Mouse (Mus musculus): ENCODE results near the gene Mb21d2. TPM values are rescaled to one million over a fixed set of nuclear protein-coding genes. Genes with fewer than 3 reads are reported as not detected.

Mb21d2 gene
- total and polyA plus RNA-seq, 3 experiments: not detected

DNA sequence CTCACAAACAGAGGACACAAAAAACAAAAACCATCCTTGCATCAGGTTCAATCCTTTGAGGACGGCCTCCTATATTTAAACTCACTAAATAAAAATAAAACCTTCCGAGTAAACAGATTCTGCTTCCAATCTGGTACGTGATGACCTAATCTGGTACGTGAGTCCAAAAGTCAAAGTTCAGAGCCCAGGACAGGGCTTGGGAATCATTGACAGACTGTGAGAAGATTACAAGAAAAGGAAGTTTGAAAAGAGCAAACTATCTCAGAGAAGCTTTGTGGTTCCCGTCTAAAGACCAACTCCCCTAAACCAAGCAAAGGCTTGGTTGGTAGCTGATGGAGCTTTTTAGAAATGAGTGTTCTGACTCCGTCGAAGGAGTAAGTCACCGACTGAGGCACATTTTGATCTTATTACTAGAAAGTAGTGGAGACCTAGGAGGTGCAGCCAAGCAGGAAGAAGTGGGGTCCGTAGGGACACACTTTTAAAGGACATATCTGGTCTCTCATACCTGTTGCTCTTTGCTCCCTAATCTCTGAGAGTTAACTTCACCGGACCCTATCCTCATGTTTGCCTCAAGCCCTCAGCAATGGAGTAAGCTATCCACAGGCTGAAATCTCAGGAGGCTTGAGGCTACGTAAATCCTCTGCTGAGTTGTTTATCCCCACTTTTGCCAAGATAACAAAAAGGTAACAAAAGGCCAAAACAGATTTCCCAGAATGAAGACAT lies 23.7 kb downstream of the Mb21d2 start:
- Histone ChIP-seq H3K9ac (ENCODE audit: insufficient read depth, low read depth) (no peak overlapping the region), H3K36me3 (replicated peaks in 1 of 2; ENCODE audit: control insufficient read depth in 1 of 2, insufficient read depth in 1 of 2, low read length in 1 of 2) (no peaks in the 10 kb centered on the region), H3K79me2 (replicated peaks; ENCODE audit: control insufficient read depth, extremely low read depth, insufficient read depth, poor library complexity, severe bottlenecking) (no peaks in the 10 kb centered on the region), H3K27me3 (replicated peaks) (no peaks in the 10 kb centered on the region), H3K4me1 (ENCODE audit: control insufficient read depth in 1 of 2, insufficient read depth in 2 of 2) (no peaks in the 10 kb centered on the region), H3K4me2 (ENCODE audit: insufficient read depth, low read depth, poor library complexity, severe bottlenecking) (no peak overlapping the region), H3K4me3 (replicated peaks in 1 of 3; ENCODE audit: low read depth in 2 of 3, low read length in 2 of 3, poor library complexity in 1 of 3) (no peak overlapping the region), H3K27ac (ENCODE audit: insufficient read depth, low read depth) (no peak overlapping the region), H3K9me3 (replicated peaks; ENCODE audit: low read length) (peaks cover 83% of the 10 kb centered on the region)
- in situ Hi-C loops (cut with MboI; ENCODE audit: low pct_ligation_motif_present, low pct_unique_long_range_greater_than_20kb, low sequenced_read_pairs) (no loop called here), dilution Hi-C loops (cut with MboI; ENCODE audit: extremely low pct_ligation_motif_present, extremely low pct_unique_long_range_greater_than_20kb, low sequenced_read_pairs) (no loop called here)
- TF ChIP-seq SMC3 (IDR thresholded peaks at IDR 0.05; ENCODE audit: low read depth, low read length): no peak
- TF ChIP-seq MEF2A (IDR thresholded peaks at IDR 0.05; ENCODE audit: borderline replicate concordance, low read depth, low read length): no peak
- no peak for TF ChIP-seq TCF12 (IDR thresholded peaks at IDR 0.05; ENCODE audit: low read depth, low read length)
- no peak for TF ChIP-seq JUN (IDR thresholded peaks at IDR 0.05; ENCODE audit: insufficient read depth, low read depth, low read length)
- TF ChIP-seq MAFK (IDR thresholded peaks at IDR 0.05; ENCODE audit: insufficient replicate concordance, low read length): no peak
- TF ChIP-seq NELFE (IDR thresholded peaks at IDR 0.05; ENCODE audit: low read depth, low read length): no peak
- TF ChIP-seq TBP (conservative IDR thresholded peaks at IDR 0.05; ENCODE audit: low read depth, low read length): no peak
- no peak for TF ChIP-seq ZC3H11A (IDR thresholded peaks at IDR 0.05; ENCODE audit: low read depth, low read length)
- TF ChIP-seq RCOR1 (conservative IDR thresholded peaks at IDR 0.05; ENCODE audit: low read depth, low read length): no peak
- no peak for TF ChIP-seq POLR2A (IDR thresholded peaks at IDR 0.05; ENCODE audit: low read depth, low read length)
- no peak for TF ChIP-seq MXI1 (IDR thresholded peaks at IDR 0.05; ENCODE audit: low read depth, low read length)
- no peak for TF ChIP-seq UBTF (IDR thresholded peaks at IDR 0.05; ENCODE audit: low read depth, low read length)
- TF ChIP-seq E2F4 (IDR thresholded peaks at IDR 0.05; ENCODE audit: insufficient replicate concordance, low read depth, low read length): no peak
- no peak for TF ChIP-seq USF2 (conservative IDR thresholded peaks at IDR 0.05; ENCODE audit: low read depth, low read length)
- no peak for TF ChIP-seq ZMIZ1 (IDR thresholded peaks at IDR 0.05; ENCODE audit: low read depth, low read length)
- TF ChIP-seq USF1 (IDR thresholded peaks at IDR 0.05; ENCODE audit: low read depth, low read length): no peak
- DNase-seq (ENCODE audit: extremely low read depth): no peak

GRCm38 (mm10) chr16:28902620-28903565 lies 26.6 kb downstream of the Mb21d2 start:
- in situ Hi-C loops (cut with MboI; ENCODE audit: low pct_ligation_motif_present, low pct_unique_long_range_greater_than_20kb, low sequenced_read_pairs) (no loop called here), dilution Hi-C loops (cut with MboI; ENCODE audit: extremely low pct_ligation_motif_present, extremely low pct_unique_long_range_greater_than_20kb, low sequenced_read_pairs) (no loop called here)
- Histone ChIP-seq H3K4me1 (ENCODE audit: control insufficient read depth in 1 of 2, insufficient read depth in 2 of 2) (no peaks in the 10 kb centered on the region), H3K36me3 (replicated peaks in 1 of 2; ENCODE audit: control insufficient read depth in 1 of 2, insufficient read depth in 1 of 2, low read length in 1 of 2) (no peaks in the 10 kb centered on the region), H3K4me3 (replicated peaks in 1 of 3; ENCODE audit: low read depth in 2 of 3, low read length in 2 of 3, poor library complexity in 1 of 3) (no peak overlapping the region), H3K79me2 (replicated peaks; ENCODE audit: control insufficient read depth, extremely low read depth, insufficient read depth, poor library complexity, severe bottlenecking) (no peaks in the 10 kb centered on the region), H3K27ac (ENCODE audit: insufficient read depth, low read depth) (no peak overlapping the region), H3K9ac (ENCODE audit: insufficient read depth, low read depth) (no peak overlapping the region), H3K27me3 (replicated peaks) (no peaks in the 10 kb centered on the region), H3K9me3 (replicated peaks; ENCODE audit: low read length) (peaks cover 88% of the 10 kb centered on the region), H3K4me2 (ENCODE audit: insufficient read depth, low read depth, poor library complexity, severe bottlenecking) (no peak overlapping the region)
- TF ChIP-seq CHD2 (IDR thresholded peaks at IDR 0.05; ENCODE audit: low read length): no peak
- no peak for TF ChIP-seq NELFE (IDR thresholded peaks at IDR 0.05; ENCODE audit: low read depth, low read length)
- no peak for DNase-seq (ENCODE audit: extremely low read depth)

Data from CH12.LX (cell line).